Mouse (Mus musculus): ENCODE results near the gene Uba52. TPM values are rescaled to one million over a fixed set of nuclear protein-coding genes. Genes with fewer than 3 reads are reported as not detected.

Uba52 gene
- total and polyA plus RNA-seq, 2 experiments from 2014 or later: 887 to 1,011 TPM

GRCm38 (mm10) chr8:70458462-70458861 is 52.1 kb downstream of the Uba52 start:
- no peak overlapping the region for H3K4me2 ChIP-seq (ENCODE audit: low read depth, low read length)
- H3K9ac ChIP-seq (replicated peaks; ENCODE audit: low read depth, low read length): no peak overlapping the region
- no peaks in the 10 kb centered on the region for H3K36me3 ChIP-seq (replicated peaks; ENCODE audit: control insufficient read depth, insufficient read depth, low read length)
- H3K27ac ChIP-seq (ENCODE audit: low read depth): no peak overlapping the region
- H3K4me1 ChIP-seq (ENCODE audit: control insufficient read depth, insufficient read depth): peaks cover 12% of the 10 kb centered on the region
- ATAC-seq (ENCODE audit: insufficient read depth, low read depth): no peak
- no peak overlapping the region for H3K4me3 ChIP-seq (ENCODE audit: low read depth, low read length)
- no peak for DNase-seq (ENCODE audit: low spot score)
- H3K27me3 ChIP-seq (ENCODE audit: control insufficient read depth, insufficient read depth, low read length): no peaks in the 10 kb centered on the region
- H3K9me3 ChIP-seq (replicated peaks; ENCODE audit: control insufficient read depth, low read length): no peaks in the 10 kb centered on the region
- 60% methylated on average over 3 of the region's 3 CpGs for WGBS
- TF ChIP-seq CTCF (IDR thresholded peaks at IDR 0.05; ENCODE audit: low read depth): no peak
- no peak for TF ChIP-seq EP300 (IDR thresholded peaks at IDR 0.05; ENCODE audit: low read depth)

Other genes with a start within 250 kb of the Uba52 start
- 29.1 and 38.9 TPM in 2 replicates for gene Homer3, start 228.0 kb downstream of the Uba52 start, total RNA-seq (2014; rRNA removed; ENCODE audit: low replicate concordance)
- 19.5 TPM in 2 replicates for gene Homer3, start 228.0 kb downstream of the Uba52 start, polyA plus RNA-seq (2015; fragmentation: Nextera tagmentation; extraction: Ambion mirVana)
- gene Ddx49, start 208.3 kb downstream of the Uba52 start, total RNA-seq (2014; rRNA removed; ENCODE audit: low replicate concordance): 33.1 and 35.6 TPM in 2 replicates
- 24.4 and 26.7 TPM in 2 replicates for gene Ddx49, start 208.3 kb downstream of the Uba52 start, polyA plus RNA-seq (2015; fragmentation: Nextera tagmentation; extraction: Ambion mirVana)
- gene Cope, start 208.3 kb downstream of the Uba52 start, total RNA-seq (2014; rRNA removed; ENCODE audit: low replicate concordance): 154 and 193 TPM in 2 replicates
- gene Cope, start 208.3 kb downstream of the Uba52 start, polyA plus RNA-seq (2015; fragmentation: Nextera tagmentation; extraction: Ambion mirVana): 294 and 295 TPM in 2 replicates
- 0.80 TPM in 1 of 2 replicates, not detected in the other for gene Cers1, start 195.0 kb downstream of the Uba52 start, total RNA-seq (2014; rRNA removed; ENCODE audit: low replicate concordance)
- gene Cers1, start 195.0 kb downstream of the Uba52 start, polyA plus RNA-seq (2015; fragmentation: Nextera tagmentation; extraction: Ambion mirVana): 0.27 and 0.59 TPM in 2 replicates
- not detected in 2 replicates for gene Gdf1, start 181.0 kb downstream of the Uba52 start, total RNA-seq (2014; rRNA removed; ENCODE audit: low replicate concordance)
- gene Gdf1, start 181.0 kb downstream of the Uba52 start, polyA plus RNA-seq (2015; fragmentation: Nextera tagmentation; extraction: Ambion mirVana): 0.18 and 0.20 TPM in 2 replicates
- gene Upf1, start 157.5 kb downstream of the Uba52 start, total RNA-seq (2014; rRNA removed; ENCODE audit: low replicate concordance): 16.5 and 26.3 TPM in 2 replicates
- 7.0 and 7.5 TPM in 2 replicates for gene Upf1, start 157.5 kb downstream of the Uba52 start, polyA plus RNA-seq (2015; fragmentation: Nextera tagmentation; extraction: Ambion mirVana)
- gene Comp, start 137.2 kb downstream of the Uba52 start, total RNA-seq (2014; rRNA removed; ENCODE audit: low replicate concordance): 3.2 and 9.8 TPM in 2 replicates
- 4.2 and 4.4 TPM in 2 replicates for gene Comp, start 137.2 kb downstream of the Uba52 start, polyA plus RNA-seq (2015; fragmentation: Nextera tagmentation; extraction: Ambion mirVana)
- 6.0 and 6.5 TPM in 2 replicates for gene Crtc1, start 71.2 kb downstream of the Uba52 start, total RNA-seq (2014; rRNA removed; ENCODE audit: low replicate concordance)
- 6.0 and 6.9 TPM in 2 replicates for gene Crtc1, start 71.2 kb downstream of the Uba52 start, polyA plus RNA-seq (2015; fragmentation: Nextera tagmentation; extraction: Ambion mirVana)
- gene Klhl26, start 33.8 kb downstream of the Uba52 start, total RNA-seq (2014; rRNA removed; ENCODE audit: low replicate concordance): 15.8 and 22.6 TPM in 2 replicates
- gene Klhl26, start 33.8 kb downstream of the Uba52 start, polyA plus RNA-seq (2015; fragmentation: Nextera tagmentation; extraction: Ambion mirVana): 7.1 and 8.7 TPM in 2 replicates
- not detected in 2 replicates for gene Tmem59l, start 23.4 kb downstream of the Uba52 start, total RNA-seq (2014; rRNA removed; ENCODE audit: low replicate concordance)
- not detected in 2 replicates for gene Tmem59l, start 23.4 kb downstream of the Uba52 start, polyA plus RNA-seq (2015; fragmentation: Nextera tagmentation; extraction: Ambion mirVana)
- gene Crlf1, start 17.6 kb downstream of the Uba52 start, total RNA-seq (2014; rRNA removed; ENCODE audit: low replicate concordance): not detected in 2 replicates
- gene Crlf1, start 17.6 kb downstream of the Uba52 start, polyA plus RNA-seq (2015; fragmentation: Nextera tagmentation; extraction: Ambion mirVana): 0.16 and 0.66 TPM in 2 replicates
- 121 and 145 TPM in 2 replicates for gene Rex1bd, start 4.0 kb downstream of the Uba52 start, total RNA-seq (2014; rRNA removed; ENCODE audit: low replicate concordance)
- gene Rex1bd, start 4.0 kb downstream of the Uba52 start, polyA plus RNA-seq (2015; fragmentation: Nextera tagmentation; extraction: Ambion mirVana): 139 and 146 TPM in 2 replicates
- gene Fkbp8, start 16.9 kb upstream of the Uba52 start, total RNA-seq (2014; rRNA removed; ENCODE audit: low replicate concordance): 422 and 440 TPM in 2 replicates
- 195 and 200 TPM in 2 replicates for gene Fkbp8, start 16.9 kb upstream of the Uba52 start, polyA plus RNA-seq (2015; fragmentation: Nextera tagmentation; extraction: Ambion mirVana)
- 110 and 120 TPM in 2 replicates for gene Kxd1, start 17.2 kb upstream of the Uba52 start, total RNA-seq (2014; rRNA removed; ENCODE audit: low replicate concordance)
- gene Kxd1, start 17.2 kb upstream of the Uba52 start, polyA plus RNA-seq (2015; fragmentation: Nextera tagmentation; extraction: Ambion mirVana): 93.5 and 96.7 TPM in 2 replicates
- 7.3 and 13.9 TPM in 2 replicates for gene Ell, start 28.7 kb upstream of the Uba52 start, total RNA-seq (2014; rRNA removed; ENCODE audit: low replicate concordance)
- gene Ell, start 28.7 kb upstream of the Uba52 start, polyA plus RNA-seq (2015; fragmentation: Nextera tagmentation; extraction: Ambion mirVana): 7.9 and 9.1 TPM in 2 replicates
- gene Isyna1, start 83.6 kb upstream of the Uba52 start, total RNA-seq (2014; rRNA removed; ENCODE audit: low replicate concordance): 111 and 125 TPM in 2 replicates
- 53.3 and 59.6 TPM in 2 replicates for gene Isyna1, start 83.6 kb upstream of the Uba52 start, polyA plus RNA-seq (2015; fragmentation: Nextera tagmentation; extraction: Ambion mirVana)
- 107 and 143 TPM in 2 replicates for gene Ssbp4, start 98.1 kb upstream of the Uba52 start, total RNA-seq (2014; rRNA removed; ENCODE audit: low replicate concordance)
- 55.6 and 57.3 TPM in 2 replicates for gene Ssbp4, start 98.1 kb upstream of the Uba52 start, polyA plus RNA-seq (2015; fragmentation: Nextera tagmentation; extraction: Ambion mirVana)
- 1.5 and 2.2 TPM in 2 replicates for gene Lrrc25, start 105.4 kb upstream of the Uba52 start, total RNA-seq (2014; rRNA removed; ENCODE audit: low replicate concordance)
- 1.3 and 1.6 TPM in 2 replicates for gene Lrrc25, start 105.4 kb upstream of the Uba52 start, polyA plus RNA-seq (2015; fragmentation: Nextera tagmentation; extraction: Ambion mirVana)
- gene Gdf15, start 121.7 kb upstream of the Uba52 start, total RNA-seq (2014; rRNA removed; ENCODE audit: low replicate concordance): 0.15 and 5.4 TPM in 2 replicates
- 1.4 and 1.7 TPM in 2 replicates for gene Gdf15, start 121.7 kb upstream of the Uba52 start, polyA plus RNA-seq (2015; fragmentation: Nextera tagmentation; extraction: Ambion mirVana)
- gene Pgpep1, start 149.6 kb upstream of the Uba52 start, total RNA-seq (2014; rRNA removed; ENCODE audit: low replicate concordance): 18.0 and 36.3 TPM in 2 replicates
- gene Pgpep1, start 149.6 kb upstream of the Uba52 start, polyA plus RNA-seq (2015; fragmentation: Nextera tagmentation; extraction: Ambion mirVana): 26.9 and 29.1 TPM in 2 replicates
- gene Lsm4, start 162.4 kb upstream of the Uba52 start, total RNA-seq (2014; rRNA removed; ENCODE audit: low replicate concordance): 438 and 495 TPM in 2 replicates
- 202 and 205 TPM in 2 replicates for gene Lsm4, start 162.4 kb upstream of the Uba52 start, polyA plus RNA-seq (2015; fragmentation: Nextera tagmentation; extraction: Ambion mirVana)
- 322 and 503 TPM in 2 replicates for gene Jund, start 188.1 kb upstream of the Uba52 start, total RNA-seq (2014; rRNA removed; ENCODE audit: low replicate concordance)
- gene Jund, start 188.1 kb upstream of the Uba52 start, polyA plus RNA-seq (2015; fragmentation: Nextera tagmentation; extraction: Ambion mirVana): 45.9 and 49.5 TPM in 2 replicates
- gene Iqcn, start 192.7 kb upstream of the Uba52 start, total RNA-seq (2014; rRNA removed; ENCODE audit: low replicate concordance): not detected in 2 replicates
- gene Iqcn, start 192.7 kb upstream of the Uba52 start, polyA plus RNA-seq (2015; fragmentation: Nextera tagmentation; extraction: Ambion mirVana): not detected in 2 replicates
- not detected in 2 replicates for gene Gm3336, start 207.7 kb upstream of the Uba52 start, total RNA-seq (2014; rRNA removed; ENCODE audit: low replicate concordance)
- not detected in 2 replicates for gene Gm3336, start 207.7 kb upstream of the Uba52 start, polyA plus RNA-seq (2015; fragmentation: Nextera tagmentation; extraction: Ambion mirVana)
- 0.42 and 1.2 TPM in 2 replicates for gene Pde4c, start 212.9 kb upstream of the Uba52 start, total RNA-seq (2014; rRNA removed; ENCODE audit: low replicate concordance)
- gene Pde4c, start 212.9 kb upstream of the Uba52 start, polyA plus RNA-seq (2015; fragmentation: Nextera tagmentation; extraction: Ambion mirVana): 0.44 and 0.56 TPM in 2 replicates
- gene Rab3a, start 243.9 kb upstream of the Uba52 start, total RNA-seq (2014; rRNA removed; ENCODE audit: low replicate concordance): 21.4 and 40.3 TPM in 2 replicates
- gene Rab3a, start 243.9 kb upstream of the Uba52 start, polyA plus RNA-seq (2015; fragmentation: Nextera tagmentation; extraction: Ambion mirVana): 32.7 and 32.8 TPM in 2 replicates

Data from heart, postnatal 0 days (tissue).